Mouse (Mus musculus): ENCODE measurements around the gene Gm34653.

Gene Gm34653

DNA sequence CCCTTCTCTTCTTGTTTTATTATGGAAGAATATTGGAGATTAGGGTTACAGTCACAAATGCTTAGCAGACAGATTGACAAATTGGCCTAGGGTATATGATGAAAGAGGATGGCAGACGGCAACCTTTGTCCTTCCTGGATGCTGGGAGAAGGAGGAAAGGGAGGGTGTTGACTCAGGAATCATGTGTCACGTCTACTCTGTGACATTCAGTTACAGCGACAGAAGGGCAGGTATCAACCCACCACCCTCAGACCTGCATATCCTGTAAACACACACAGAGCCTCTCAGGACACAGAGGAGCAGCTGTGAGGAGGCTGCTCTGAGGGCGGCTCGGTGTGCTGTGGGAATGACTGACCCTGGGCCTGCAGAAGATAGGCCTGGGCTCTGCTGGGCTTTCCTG lies 50.4 kb downstream of the Gm34653 start:
- no peak for DNase-seq (ENCODE audit: low read depth, low spot score)

DNA sequence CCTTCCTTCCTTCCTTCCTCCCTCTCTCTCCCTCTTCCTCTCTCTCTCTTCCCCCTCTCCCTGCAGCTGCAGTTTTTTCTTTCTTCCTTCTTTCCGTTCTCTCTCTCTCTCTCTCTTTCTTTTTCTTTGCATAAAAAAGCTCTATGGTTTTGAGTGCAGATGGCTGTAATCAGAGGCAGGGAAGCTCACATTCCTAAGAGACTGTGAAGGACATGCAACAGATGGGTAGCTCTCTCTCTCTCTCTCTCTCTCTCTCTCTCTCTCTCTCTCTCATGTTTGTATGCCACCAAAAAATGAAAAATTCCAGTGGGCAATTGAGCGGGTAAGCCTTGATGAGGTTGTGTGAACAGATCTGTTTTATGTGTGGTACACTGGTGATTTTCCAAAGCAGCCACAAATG lies 51.4 kb downstream of the Gm34653 start:
- DNase-seq (ENCODE audit: low read depth, low spot score), result no peak

Data from retina, postnatal 7 days (tissue).